ENCODE assay signal across 20 mouse cellular contexts in genomic region chr2:140058125-140058524, GRCm38 (mm10). TPM values are rescaled to one million over a fixed set of nuclear protein-coding genes. Genes with fewer than 3 reads are reported as not detected.
A peak's percentile ranks its signal among the peaks of the same experiment; 100 is the strongest.
DNase-seq lines count a peak whose midpoint lies in the region; ATAC-seq and TF ChIP-seq lines count a peak whose summit lies in the region.
"Had no signal": no experiment of that assay in that cellular context is flagged by ENCODE, and none has a peak within 500 bp of the region (broad histone marks: within the 10 kb centered on the region; RNA-seq: fewer than 3 reads in every experiment).

No protein-coding gene starts in this region.

- no peak overlapping the region for H3K27ac ChIP-seq in layer of hippocampus, adult 2 months
- H3K27ac ChIP-seq: embryonic facial prominence, embryonic 13.5 days; forebrain, embryonic 10.5 days; heart, embryonic 13.5 days; hindbrain, embryonic 15.5 days had no signal

- ATAC-seq in Patski: peak; percentile 47
- peak; percentile 85 for ATAC-seq in megakaryocyte progenitor cell, adult 5-6 weeks (replicated peaks; ENCODE audit: poor library complexity)
- ATAC-seq: forebrain, embryonic 14.5 days; intestine, embryonic 16.5 days had no signal

- peak; percentile 43 for DNase-seq in 3134 (ENCODE audit: extremely low read depth, insufficient read length, low spot score)
- peak; percentile 34 for DNase-seq in 3T3-L1 (ENCODE audit: low read depth, low spot score)
- DNase-seq in Patski (ENCODE audit: low read depth, low spot score): no peak
- no peak for DNase-seq in spleen, adult 18-20 months
- no peak for DNase-seq in layer of hippocampus, adult 2 months (ENCODE audit: low spot score in 2 of 2)
- DNase-seq in kidney, postnatal 36 days: no peak
- DNase-seq: adrenal gland, postnatal 10 days; cerebellum, adult 11-12 months; cerebellum, adult 9-10 months; cerebellum, postnatal 25 days; gastrocnemius, postnatal 14 days; heart, postnatal 36 days had no signal

- CTCF ChIA-PET in Patski (lab: Charles Lee): interaction anchor here (1.0 kb wide), 1 partner anchor 9 kb away, joined by 4 read pairs; no protein-coding TSS in a partner anchor

- no peak overlapping the region for H3K4me3 ChIP-seq in layer of hippocampus, adult 2 months
- H3K4me3 ChIP-seq: embryonic facial prominence, embryonic 13.5 days; forebrain, embryonic 10.5 days; heart, embryonic 13.5 days; hindbrain, embryonic 15.5 days had no signal

- no peak for TF ChIP-seq CTCF in Patski (IDR thresholded peaks at IDR 0.05)
- TF ChIP-seq CTCF in layer of hippocampus, adult 2 months (conservative IDR thresholded peaks at IDR 0.05): no peak

- H3K27me3 ChIP-seq in Patski: no peaks in the 10 kb centered on the region
- H3K27me3 ChIP-seq: CH12.LX; embryonic facial prominence, embryonic 13.5 days; heart, embryonic 13.5 days; hindbrain, embryonic 15.5 days had no signal

- POLR2A ChIA-PET in Patski (lab: Charles Lee): no interaction called here

- in situ Hi-C loops in Patski (cut with MboI; ENCODE audit: low pct_unique_long_range_greater_than_20kb): no loop called here

RNA-seq across cellular contexts. Expression of gene Tasp1, which starts 8.5 kb away (rescaled TPM):
- polyA plus RNA-seq in Patski (2021): 18.4 TPM
- total RNA-seq in megakaryocyte progenitor cell, adult 5-6 weeks (2015): 18.0 and 19.6 TPM in 2 replicates
- total RNA-seq in megakaryocyte progenitor cell, adult 5-6 weeks (2017): 22.2 and 29.6 TPM in 2 replicates
- 10 to 100 TPM; 28.3 to 30.3 TPM for total RNA-seq in layer of hippocampus, adult 2 months (2021)

Comparison
In these comparisons a context has a peak if more than half of its experiments do, and no peak if none do; other contexts are left out.
1. DNase-seq: peak in 3134 (single experiment) and 3T3-L1 (single experiment); none in Patski (single experiment), spleen, adult 18-20 months (0 of 2), layer of hippocampus, adult 2 months (0 of 2) and kidney, postnatal 36 days (0 of 2).